Mouse (Mus musculus): ENCODE data around the gene Ftl1. TPM values are rescaled to one million over a fixed set of nuclear protein-coding genes. Genes with fewer than 3 reads are reported as not detected.
A peak's percentile ranks its signal among the peaks of the same experiment; 100 is the strongest.

The Ftl1 gene
- polyA plus RNA-seq, 2 experiments: 1,503 to 4,726 TPM

GRCm38 (mm10) chr7:45451344-45451982 lies 8.2 kb downstream of the Ftl1 start:
- Histone ChIP-seq H3K4me2 (replicated peaks; ENCODE audit: low read depth, low read length, severe bottlenecking) (no peak overlapping the region), H3K27me3 (ENCODE audit: control insufficient read depth, insufficient read depth, low read length) (no peaks in the 10 kb centered on the region), H3K4me3 (replicated peaks; ENCODE audit: low read length) (no peak overlapping the region), H3K4me1 (ENCODE audit: control insufficient read depth, insufficient read depth, low read length) (0 out of 2 replicates have a peak, but pooled peaks cover under 1% of the 10 kb centered on the region), H3K36me3 (ENCODE audit: control insufficient read depth, insufficient read depth, low read length) (peaks cover 60% of the 10 kb centered on the region), H3K27ac (replicated peaks; ENCODE audit: low read depth, low read length) (no peak overlapping the region), H3K9me3 (ENCODE audit: control insufficient read depth, low read length) (no peaks in the 10 kb centered on the region), H3K9ac (ENCODE audit: low read depth, low read length, severe bottlenecking) (no peak overlapping the region)
- peak; percentile 78 for DNase-seq (ENCODE audit: low spot score)
- no peak for TF ChIP-seq POLR2A (IDR thresholded peaks at IDR 0.05; ENCODE audit: borderline replicate concordance, extremely low read depth, insufficient read depth, insufficient read length)
- peak; percentile 75 for ATAC-seq (ENCODE audit: low FRiP score, low read depth)
- 54% methylated on average over 23 of the region's 23 CpGs for WGBS

- TF ChIP-seq POLR2A (IDR thresholded peaks at IDR 0.05; ENCODE audit: borderline replicate concordance, extremely low read depth, insufficient read depth, insufficient read length): no peak
- no peak overlapping the region for H3K4me3 ChIP-seq (replicated peaks; ENCODE audit: low read length)
- ATAC-seq (ENCODE audit: low FRiP score, low read depth) (no peak), DNase-seq (ENCODE audit: low spot score) (no peak)
- no peaks in the 10 kb centered on the region for H3K9me3 ChIP-seq (ENCODE audit: control insufficient read depth, low read length)
- H3K4me1 ChIP-seq (ENCODE audit: control insufficient read depth, insufficient read depth, low read length): no peaks in the 10 kb centered on the region
- no peak overlapping the region for H3K27ac ChIP-seq (replicated peaks; ENCODE audit: low read depth, low read length)
- H3K4me2 ChIP-seq (replicated peaks; ENCODE audit: low read depth, low read length, severe bottlenecking): no peak overlapping the region
- 83% methylated on average over 1 of the region's 1 CpGs for WGBS
- peaks cover 59% of the 10 kb centered on the region for H3K36me3 ChIP-seq (ENCODE audit: control insufficient read depth, insufficient read depth, low read length)
- no peak overlapping the region for H3K9ac ChIP-seq (ENCODE audit: low read depth, low read length, severe bottlenecking)
- no peaks in the 10 kb centered on the region for H3K27me3 ChIP-seq (ENCODE audit: control insufficient read depth, insufficient read depth, low read length)
These were observed 9.7 kb downstream of the Ftl1 start for GRCm38 (mm10) chr7:45449974-45450373.

DNA sequence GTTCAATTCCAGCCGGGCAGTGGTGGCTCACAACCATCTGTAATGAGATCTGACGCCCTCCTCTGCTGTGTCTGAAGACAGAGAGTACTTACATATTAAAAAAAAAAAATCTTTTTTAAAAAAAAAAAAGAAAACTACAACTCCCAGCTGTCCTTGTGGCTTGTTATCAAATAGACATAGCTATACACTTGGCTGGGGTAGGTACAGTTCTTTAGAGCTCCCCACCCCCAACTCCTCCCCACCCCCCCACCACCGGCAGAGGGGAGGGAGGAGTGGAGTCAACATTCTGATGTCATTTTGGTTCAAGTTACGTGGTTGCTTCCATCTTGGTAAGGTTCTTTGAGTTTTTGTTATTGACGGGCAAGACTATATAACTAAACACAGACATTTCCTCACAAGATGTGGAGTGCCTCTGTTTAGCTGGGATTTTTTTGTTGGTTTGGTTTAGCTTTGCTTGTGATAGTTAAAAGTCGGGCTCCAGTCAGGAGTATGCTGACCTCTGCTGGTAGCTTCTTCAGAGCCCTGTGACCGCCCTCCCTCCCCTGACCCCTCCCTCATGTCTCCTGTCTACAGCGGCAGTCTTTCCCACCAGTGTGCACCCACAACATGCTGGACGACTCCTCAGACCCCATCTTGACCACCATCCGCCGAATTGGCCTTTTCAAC lies 12.2 kb downstream of the Ftl1 start:
- Histone ChIP-seq H3K36me3 (ENCODE audit: control insufficient read depth, insufficient read depth, low read length) (peaks cover 66% of the 10 kb centered on the region), H3K4me3 (replicated peaks; ENCODE audit: low read length) (no peak overlapping the region), H3K27ac (replicated peaks; ENCODE audit: low read depth, low read length) (no peak overlapping the region), H3K9ac (ENCODE audit: low read depth, low read length, severe bottlenecking) (no peak overlapping the region), H3K4me2 (replicated peaks; ENCODE audit: low read depth, low read length, severe bottlenecking) (no peak overlapping the region), H3K27me3 (ENCODE audit: control insufficient read depth, insufficient read depth, low read length) (no peaks in the 10 kb centered on the region), H3K9me3 (ENCODE audit: control insufficient read depth, low read length) (no peaks in the 10 kb centered on the region), H3K4me1 (ENCODE audit: control insufficient read depth, insufficient read depth, low read length) (no peaks in the 10 kb centered on the region)
- ATAC-seq (ENCODE audit: low FRiP score, low read depth) (0 out of 2 replicates have a peak, but pooled peaks have one; percentile 47), DNase-seq (ENCODE audit: low spot score) (peak; percentile 59)
- WGBS: 34% methylated on average over 11 of the region's 11 CpGs
- TF ChIP-seq POLR2A (IDR thresholded peaks at IDR 0.05; ENCODE audit: borderline replicate concordance, extremely low read depth, insufficient read depth, insufficient read length): no peak

GRCm38 (mm10) chr7:45446589-45446988 lies 13.1 kb downstream of the Ftl1 start:
- Histone ChIP-seq H3K27me3 (ENCODE audit: control insufficient read depth, insufficient read depth, low read length) (no peaks in the 10 kb centered on the region), H3K27ac (replicated peaks; ENCODE audit: low read depth, low read length) (no peak overlapping the region), H3K36me3 (ENCODE audit: control insufficient read depth, insufficient read depth, low read length) (peaks cover 62% of the 10 kb centered on the region), H3K4me2 (replicated peaks; ENCODE audit: low read depth, low read length, severe bottlenecking) (no peak overlapping the region), H3K9ac (ENCODE audit: low read depth, low read length, severe bottlenecking) (no peak overlapping the region), H3K9me3 (ENCODE audit: control insufficient read depth, low read length) (no peaks in the 10 kb centered on the region), H3K4me1 (ENCODE audit: control insufficient read depth, insufficient read depth, low read length) (no peaks in the 10 kb centered on the region), H3K4me3 (replicated peaks; ENCODE audit: low read length) (no peak overlapping the region)
- no peak for DNase-seq (ENCODE audit: low spot score)
- no peak for ATAC-seq (ENCODE audit: low FRiP score, low read depth)
- no peak for TF ChIP-seq POLR2A (IDR thresholded peaks at IDR 0.05; ENCODE audit: borderline replicate concordance, extremely low read depth, insufficient read depth, insufficient read length)

GRCm38 (mm10) chr7:45443526-45444420 lies 15.9 kb downstream of the Ftl1 start:
- TF ChIP-seq POLR2A (IDR thresholded peaks at IDR 0.05; ENCODE audit: borderline replicate concordance, extremely low read depth, insufficient read depth, insufficient read length): no peak
- WGBS: 84% methylated on average over 22 of the region's 22 CpGs
- H3K9me3 ChIP-seq (ENCODE audit: control insufficient read depth, low read length): no peaks in the 10 kb centered on the region

More at GRCm38 (mm10) chr7:45443526-45444420, 15.9 kb downstream of the Ftl1 start:
- H3K27me3 ChIP-seq (ENCODE audit: control insufficient read depth, insufficient read depth, low read length): no peaks in the 10 kb centered on the region
- no peak overlapping the region for H3K27ac ChIP-seq (replicated peaks; ENCODE audit: low read depth, low read length)
- no peak overlapping the region for H3K9ac ChIP-seq (ENCODE audit: low read depth, low read length, severe bottlenecking)
- H3K36me3 ChIP-seq (ENCODE audit: control insufficient read depth, insufficient read depth, low read length): peaks cover 72% of the 10 kb centered on the region
- no peak overlapping the region for H3K4me3 ChIP-seq (replicated peaks; ENCODE audit: low read length)
- no peak overlapping the region for H3K4me2 ChIP-seq (replicated peaks; ENCODE audit: low read depth, low read length, severe bottlenecking)
- DNase-seq (ENCODE audit: low spot score) (no peak), ATAC-seq (ENCODE audit: low FRiP score, low read depth) (no peak)
- no peaks in the 10 kb centered on the region for H3K4me1 ChIP-seq (ENCODE audit: control insufficient read depth, insufficient read depth, low read length)
